Mouse (Mus musculus) MEL (cell line): ENCODE results near the gene Hectd3. TPM values are rescaled to one million over a fixed set of nuclear protein-coding genes. Genes with fewer than 3 reads are reported as not detected.

Source experiments
- DNase-seq: peaks from one replicate; pipeline ENCODE4 v3.0.0; 2011; ENCODE audit warnings: low read depth, low spot score
- H3K27ac ChIP-seq: 2 replicates; pipeline ENCODE4 v1.5.1; 2012; ENCODE audit warnings: low read depth, mild to moderate bottlenecking, control low read depth, low read length, moderate library complexity; ENCODE audit not compliant: control insufficient read depth
- H3K27me3 ChIP-seq, 2 experiments: fragments of 150-350 bp in 1 of 2; sonication (generic) in 1 of 2; 2 replicates each; pipeline ENCODE4 v1.6.1; 2012; ENCODE audit warnings: low read length in 2 of 2, mild to moderate bottlenecking in 2 of 2, improper control_type of control experiment in 1 of 2, moderate library complexity in 1 of 2; ENCODE audit not compliant: insufficient read depth in 2 of 2, control insufficient read depth in 1 of 2
- H3K36me3 ChIP-seq, 2 experiments: 2 replicates each; pipeline ENCODE4 v1.6.1; 2012 to 2014; ENCODE audit warnings: low read length in 2 of 2, improper control_type of control experiment in 1 of 2, inconsistent platforms in 1 of 2, mild to moderate bottlenecking in 1 of 2; ENCODE audit not compliant: insufficient read depth in 2 of 2, control insufficient read depth in 1 of 2
- H3K4me1 ChIP-seq, 2 experiments: fragments of 150-350 bp in 1 of 2; sonication (generic) in 1 of 2; 2 replicates each; pipeline ENCODE4 v1.6.1; 2012; ENCODE audit warnings: low read length in 2 of 2, improper control_type of control experiment in 1 of 2, mild to moderate bottlenecking in 1 of 2; ENCODE audit not compliant: insufficient read depth in 2 of 2, control insufficient read depth in 1 of 2
- H3K4me3 ChIP-seq, 2 experiments: fragments of 150-350 bp in 1 of 2; sonication (generic) in 1 of 2; 2 replicates each; pipeline ENCODE4 v1.5.1; 2012; ENCODE audit warnings: low read depth in 2 of 2, low read length in 2 of 2, mild to moderate bottlenecking in 2 of 2, moderate library complexity in 2 of 2, control low read depth in 1 of 2, improper control_type of control experiment in 1 of 2; ENCODE audit not compliant: control insufficient read depth in 1 of 2, insufficient read depth in 1 of 2
- H3K79me2 ChIP-seq: 2 replicates; pipeline ENCODE4 v1.6.1; 2012; ENCODE audit warnings: mild to moderate bottlenecking, low read length, moderate library complexity; ENCODE audit not compliant: control insufficient read depth, poor library complexity, insufficient read depth
- H3K9ac ChIP-seq: 2 replicates; pipeline ENCODE4 v1.6.1; 2012; ENCODE audit warnings: low read depth, mild to moderate bottlenecking, control low read depth, low read length, moderate library complexity; ENCODE audit not compliant: control insufficient read depth, poor library complexity, severe bottlenecking
- H3K9me3 ChIP-seq: fragments of 150-350 bp; sonication (generic); replicated peaks from 2 replicates; pipeline ENCODE4 v1.6.1; 2012; ENCODE audit warnings: mild to moderate bottlenecking, low read length, improper control_type of control experiment, moderate library complexity; ENCODE audit not compliant: insufficient read depth
- CHD2 ChIP-seq: IDR thresholded peaks from 2 replicates; pipeline ENCODE4 v1.6.1; 2011; ENCODE audit warnings: low read length, improper control_type of control experiment
- E2F4 ChIP-seq: IDR thresholded peaks from 2 replicates; pipeline ENCODE4 v1.6.1; 2011; ENCODE audit warnings: low read depth, low read length, improper control_type of control experiment, borderline replicate concordance
- EP300 ChIP-seq, 2 experiments: IDR thresholded peaks; 2 replicates each; pipeline ENCODE4 v1.6.1; 2011; ENCODE audit warnings: improper control_type of control experiment in 2 of 2, low read length in 2 of 2, low read depth in 1 of 2, mild to moderate bottlenecking in 1 of 2
- ETS1 ChIP-seq: IDR thresholded peaks from 2 replicates; pipeline ENCODE4 v1.6.1; 2012; ENCODE audit warnings: low read depth, mild to moderate bottlenecking, inconsistent platforms, low read length, improper control_type of control experiment, moderate library complexity
- GABPA ChIP-seq: IDR thresholded peaks from 2 replicates; pipeline ENCODE4 v1.6.1; 2012; ENCODE audit warnings: low read depth, mild to moderate bottlenecking, inconsistent platforms, low read length, improper control_type of control experiment, moderate library complexity
- HCFC1 ChIP-seq: IDR thresholded peaks from 2 replicates; pipeline ENCODE4 v1.6.1; 2012; ENCODE audit warnings: low read depth, mild to moderate bottlenecking, inconsistent platforms, low read length, improper control_type of control experiment, moderate library complexity
- JUND ChIP-seq: IDR thresholded peaks from 2 replicates; pipeline ENCODE4 v1.6.1; 2011; ENCODE audit warnings: low read depth, mild to moderate bottlenecking, improper control_type of control experiment, low read length
- MAZ ChIP-seq: IDR thresholded peaks from 2 replicates; pipeline ENCODE4 v1.6.1; 2012; ENCODE audit warnings: low read depth, mild to moderate bottlenecking, inconsistent platforms, low read length, improper control_type of control experiment
- MYC ChIP-seq: IDR thresholded peaks from 2 replicates; pipeline ENCODE4 v1.6.1; 2011; ENCODE audit warnings: low read depth, mild to moderate bottlenecking, low read length, improper control_type of control experiment, moderate library complexity
- NRF1 ChIP-seq: IDR thresholded peaks from 2 replicates; pipeline ENCODE4 v1.6.1; 2014; ENCODE audit warnings: low read depth, mild to moderate bottlenecking, inconsistent platforms, low read length, improper control_type of control experiment, moderate library complexity; ENCODE audit not compliant: poor library complexity, insufficient read depth, severe bottlenecking
- POLR2AphosphoS2 ChIP-seq: IDR thresholded peaks from 2 replicates; pipeline ENCODE4 v1.6.1; 2011; ENCODE audit warnings: low read length, improper control_type of control experiment
- SIN3A ChIP-seq: IDR thresholded peaks from 2 replicates; pipeline ENCODE4 v1.6.1; 2012; ENCODE audit warnings: low read length, improper control_type of control experiment, inconsistent platforms
- USF1 ChIP-seq: IDR thresholded peaks from 2 replicates; pipeline ENCODE4 v1.6.1; 2014; ENCODE audit warnings: low read depth, mild to moderate bottlenecking, inconsistent platforms, low read length, improper control_type of control experiment, moderate library complexity
- USF2 ChIP-seq, 2 experiments: IDR thresholded peaks; 2 replicates each; pipeline ENCODE4 v1.6.1; 2011 to 2012; ENCODE audit warnings: improper control_type of control experiment in 2 of 2, low read length in 2 of 2, borderline replicate concordance in 1 of 2, inconsistent platforms in 1 of 2, low read depth in 1 of 2, mild to moderate bottlenecking in 1 of 2; ENCODE audit not compliant: insufficient read depth in 1 of 2
- ZC3H11A ChIP-seq: IDR thresholded peaks from 2 replicates; pipeline ENCODE4 v1.6.1; 2012; ENCODE audit warnings: low read depth, mild to moderate bottlenecking, inconsistent platforms, low read length, improper control_type of control experiment
- ZNF384 ChIP-seq: IDR thresholded peaks from 2 replicates; pipeline ENCODE4 v1.6.1; 2012; ENCODE audit warnings: low read depth, mild to moderate bottlenecking, inconsistent platforms, low read length, improper control_type of control experiment
- polyA plus RNA-seq, 2 experiments: library from polyadenylated mRNA; stranded (reverse) in 1 of 2; unstranded in 1 of 2; fragments of >175 nt in 1 of 2; fragments of >200 nt in 1 of 2; gene quantifications; 2 replicates each; pipeline versions ENCODE4 v1.2.1 to v1.2.4; 2012; ENCODE audit warnings: low replicate concordance in 2 of 2, low read depth in 1 of 2; ENCODE audit not compliant: insufficient read length in 2 of 2, insufficient read depth in 1 of 2, missing spikeins in 1 of 2
- total RNA-seq: library from RNA; depleted of rRNA; stranded (reverse); fragments of 300-350 nt; gene quantifications from 2 replicates; pipeline ENCODE4 v1.2.3, GENCODE M21; 2012

Hectd3 gene
- total and polyA plus RNA-seq, 3 experiments = 9.8 to 19.1 TPM; not detected in 1

DNA sequence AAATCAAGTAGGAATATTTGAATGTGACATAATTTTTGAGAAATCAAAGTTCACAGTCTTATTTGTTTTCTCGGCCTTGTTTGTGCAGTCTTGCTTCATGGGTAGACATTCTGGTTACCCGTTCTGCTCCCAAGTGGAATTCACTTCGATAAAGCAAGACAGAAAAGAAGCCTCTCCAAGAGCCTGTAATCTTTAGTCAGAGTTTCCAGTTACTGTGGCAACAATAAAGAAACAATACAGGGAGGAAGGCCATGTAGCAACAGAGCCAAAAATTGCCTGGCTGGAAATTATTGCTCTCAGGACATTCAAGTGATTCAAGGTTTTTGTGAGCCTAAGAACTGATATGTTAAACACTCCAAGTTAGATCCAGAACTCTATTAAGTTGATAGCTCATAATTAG is 53.7 kb downstream of the Hectd3 start:
- Histone ChIP-seq H3K27ac (no peak overlapping the region), H3K36me3 (peaks cover 2 to 18% of the 10 kb centered on the region in 2 experiments)

GRCm38 (mm10) chr4:117049485-117049884 is 54.4 kb downstream of the Hectd3 start:
- H3K9ac ChIP-seq = no peak overlapping the region
- DNase-seq = no peak
- TF ChIP-seq E2F4 (no peak), USF2 (IDR thresholded peaks at IDR 0.05; ENCODE audit: borderline replicate concordance in 1 of 2, insufficient read depth in 1 of 2, low read depth in 1 of 2, low read length in 2 of 2) (no peak), EP300 (IDR thresholded peaks at IDR 0.05; ENCODE audit: low read depth in 1 of 2, low read length in 2 of 2) (no peak), CHD2 (no peak), MAZ (no peak), POLR2AphosphoS2 (no peak)
- TF ChIP-seq, all 39 proteins: peak for 0
- peaks cover 2 to 18% of the 10 kb centered on the region in 2 experiments for H3K36me3 ChIP-seq
- no peaks in the 10 kb centered on the region for H3K27me3 ChIP-seq
- H3K27ac ChIP-seq = no peak overlapping the region
- H3K4me3 ChIP-seq = no peak overlapping the region
- no peaks in the 10 kb centered on the region for H3K79me2 ChIP-seq
- H3K4me1 ChIP-seq = no peaks in the 10 kb centered on the region
- H3K9me3 ChIP-seq = no peaks in the 10 kb centered on the region

More for the DNA sequence above, 53.7 kb downstream of the Hectd3 start:
- H3K9me3 ChIP-seq = no peaks in the 10 kb centered on the region
- no peaks in the 10 kb centered on the region for H3K4me1 ChIP-seq
- no peak for DNase-seq
- H3K4me3 ChIP-seq = no peak overlapping the region
- H3K9ac ChIP-seq = no peak overlapping the region
- no peaks in the 10 kb centered on the region for H3K79me2 ChIP-seq
- TF ChIP-seq JUND (no peak), MYC (no peak), ZC3H11A (no peak), NRF1 (no peak), ETS1 (no peak), SIN3A (no peak), USF1 (no peak), ZNF384 (no peak), HCFC1 (no peak), GABPA (no peak)
- no peaks in the 10 kb centered on the region for H3K27me3 ChIP-seq
